Mouse (Mus musculus): ENCODE measurements around the gene Endod1.

The Endod1 gene

DNA sequence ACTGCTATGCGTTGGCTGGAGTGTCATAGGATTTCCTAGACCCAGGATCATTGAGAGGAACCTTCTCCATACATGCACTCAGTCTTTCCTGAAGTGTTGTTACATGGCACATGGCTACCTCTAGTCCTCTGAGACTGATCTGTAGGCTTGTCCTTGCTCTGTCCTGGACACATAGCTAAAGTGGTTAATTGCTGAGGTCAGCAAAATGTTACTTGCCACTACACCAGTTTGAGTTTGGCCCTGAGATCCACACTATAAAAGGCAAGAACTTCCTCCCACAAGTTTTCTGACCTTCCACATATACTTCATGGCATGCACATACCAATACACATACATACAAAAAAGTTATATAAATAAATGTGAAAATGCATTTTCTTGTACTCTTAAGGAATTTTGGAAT, 64.7 kb downstream of the Endod1 start:
- DNase-seq (ENCODE audit: low spot score) = no peak

DNA sequence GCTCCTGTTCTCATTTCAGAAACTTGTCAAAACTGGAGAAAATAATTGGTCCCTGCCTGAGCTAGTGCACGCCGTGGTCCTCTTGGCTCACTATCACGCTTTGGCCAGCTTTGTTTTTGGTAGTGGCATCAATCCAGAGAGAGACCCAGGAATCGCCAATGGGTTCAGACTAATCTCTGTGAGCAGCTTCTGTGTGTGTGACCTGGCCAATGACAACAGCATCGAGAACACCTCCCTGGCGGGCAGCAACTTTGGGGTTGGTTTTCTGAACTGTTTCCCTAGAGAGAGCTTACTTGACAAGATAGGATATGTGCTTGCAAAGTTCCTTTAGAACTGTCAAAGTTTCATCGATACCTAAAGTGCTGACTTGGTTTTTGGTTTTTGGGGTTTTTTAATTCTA, 66.8 kb downstream of the Endod1 start:
- no peak for DNase-seq (ENCODE audit: low spot score)

DNA sequence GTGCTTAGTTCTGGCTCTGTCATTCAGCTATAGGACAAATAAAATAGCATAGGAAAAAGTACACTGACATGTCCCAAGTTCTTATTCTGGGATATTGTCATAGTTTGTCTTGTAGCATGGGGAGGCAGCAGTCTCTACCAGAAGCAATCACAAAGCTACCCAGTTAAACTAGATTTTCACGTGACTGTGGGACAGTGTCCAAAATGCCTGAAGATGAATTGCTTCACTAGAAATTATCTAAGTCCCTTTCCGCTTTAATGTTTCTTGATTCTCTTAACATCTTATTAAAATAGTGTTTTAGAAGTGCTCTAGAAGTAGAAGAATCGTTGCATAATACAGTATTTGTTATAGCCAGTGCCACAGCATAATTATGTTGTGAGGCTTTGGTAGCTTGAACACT, 67.3 kb downstream of the Endod1 start:
- no peak for DNase-seq (ENCODE audit: low spot score)

DNA sequence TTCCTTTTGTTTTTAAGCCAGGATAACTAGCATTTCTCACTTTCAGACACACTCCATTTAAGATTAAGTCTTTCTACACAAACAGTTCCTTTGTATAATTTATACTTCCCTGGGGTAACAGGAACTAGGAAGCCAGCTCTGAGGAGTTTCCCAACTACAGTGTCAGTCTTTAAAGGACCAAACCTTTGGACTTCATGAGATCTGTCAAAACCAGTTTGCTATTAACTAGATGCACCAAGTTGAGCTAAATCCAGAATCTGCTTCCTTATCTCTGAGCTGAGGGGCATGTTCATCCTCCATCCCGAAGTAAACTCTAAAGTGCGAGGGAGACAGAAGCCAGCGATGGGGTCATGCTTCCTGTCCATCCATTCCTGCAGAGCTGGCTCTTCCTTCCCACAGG, 74.0 kb downstream of the Endod1 start:
- DNase-seq (ENCODE audit: low spot score) = no peak

DNA sequence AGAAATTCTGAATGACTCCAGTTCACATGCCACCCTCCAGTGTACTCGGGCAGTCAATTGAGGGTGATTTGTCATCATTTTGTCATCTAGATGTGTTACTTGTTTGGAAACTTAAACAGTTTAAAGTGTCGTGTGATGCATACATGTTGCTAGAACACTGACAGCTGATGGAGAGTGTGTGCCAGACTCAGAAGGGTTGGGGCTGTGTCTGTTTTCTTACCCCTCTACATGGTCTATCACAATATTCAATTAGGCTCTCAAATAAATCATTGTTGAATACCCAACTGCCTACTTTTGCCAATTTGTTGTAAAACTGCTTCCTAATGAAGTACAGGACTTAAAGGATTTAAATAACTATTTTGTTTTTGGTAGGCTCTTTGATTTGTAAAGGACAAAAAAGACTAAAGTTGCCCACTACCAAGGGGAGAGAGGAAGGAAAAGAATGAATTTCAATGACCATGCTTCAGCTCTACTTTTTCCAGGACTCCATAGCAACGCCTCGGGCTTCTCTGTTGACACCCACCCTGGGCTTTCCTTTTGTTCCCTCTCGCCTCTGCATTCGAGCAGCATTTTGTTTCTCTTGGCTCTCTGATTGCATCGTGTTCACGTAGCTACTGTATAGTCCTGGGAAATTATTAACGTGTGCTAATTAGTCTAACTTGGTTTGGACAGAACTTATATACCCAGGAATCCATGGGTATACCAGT, 76.9 kb downstream of the Endod1 start:
- DNase-seq (ENCODE audit: low spot score) = no peak
